Mouse (Mus musculus): ENCODE data around the gene Lfng.

The Lfng gene

DNA sequence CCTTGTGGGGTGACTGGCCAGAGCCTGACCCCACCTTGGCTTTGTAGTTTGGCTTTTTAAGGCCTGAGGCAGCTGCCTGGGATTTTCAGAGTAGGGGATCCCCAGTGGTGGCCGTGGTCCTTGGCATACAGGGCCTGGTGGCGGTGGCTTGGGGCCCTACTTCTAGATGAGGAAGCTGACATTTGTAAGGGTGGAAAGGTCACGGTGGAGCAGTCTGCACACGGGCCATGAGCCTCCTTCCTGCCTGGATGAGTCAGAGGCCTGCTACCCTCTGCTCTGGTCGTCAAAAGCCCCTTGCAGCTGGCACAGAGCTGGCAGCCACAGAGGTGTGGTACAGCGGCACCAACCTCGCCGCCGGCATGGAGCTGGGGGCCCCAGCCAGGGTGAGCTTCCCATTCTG lies 9.6 kb downstream of the Lfng start:
- DNase-seq: no peak

DNA sequence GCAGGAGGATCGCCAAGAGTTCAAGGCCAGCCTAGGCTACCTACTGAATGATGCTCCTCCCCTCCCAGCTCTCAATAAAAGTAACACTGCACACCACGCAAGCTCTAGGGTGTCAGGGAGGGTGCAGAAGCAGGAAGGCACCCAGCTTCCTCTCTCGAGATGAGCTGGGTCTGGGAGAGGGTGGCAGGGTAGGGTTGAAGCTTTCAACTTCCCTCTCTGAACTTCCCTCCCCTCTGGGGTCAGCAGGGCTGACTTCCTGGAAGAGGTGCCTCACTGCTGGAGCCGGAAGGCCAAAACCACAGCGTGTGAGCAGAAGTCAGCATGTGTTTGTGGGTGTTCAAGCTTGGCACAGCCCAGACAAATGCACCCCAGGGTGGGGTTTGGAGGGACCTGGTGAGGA lies 10.6 kb downstream of the Lfng start:
- no peak for DNase-seq

DNA sequence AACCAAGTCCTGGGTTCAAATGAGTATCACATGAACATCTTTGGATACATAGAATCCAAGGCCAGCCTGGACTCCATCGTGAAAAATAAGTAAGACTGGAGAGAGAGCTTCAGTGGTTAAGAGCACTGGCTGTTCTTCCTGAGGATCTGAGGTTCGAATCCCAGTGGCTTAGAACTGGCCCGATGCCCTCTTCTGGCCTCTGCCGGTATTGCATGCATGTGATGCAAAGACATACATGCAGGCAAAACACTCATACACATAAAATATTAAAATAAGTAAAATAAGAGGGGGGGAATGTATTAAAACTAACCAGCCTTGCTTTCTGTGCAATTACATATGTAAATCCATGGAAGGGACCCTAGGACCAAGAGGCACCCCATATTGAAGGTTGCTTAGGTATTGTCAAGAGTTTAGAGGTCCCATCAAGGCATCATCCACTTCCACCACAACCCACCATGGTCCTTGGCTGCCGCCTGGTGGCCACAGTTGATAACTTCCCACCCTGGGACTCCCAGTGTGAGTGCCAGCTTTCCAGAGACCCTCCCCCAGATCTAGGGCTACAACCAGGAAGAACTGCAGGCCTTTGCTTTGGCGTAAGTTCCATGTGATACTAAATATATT lies 12.1 kb downstream of the Lfng start:
- DNase-seq: peak; percentile 79

DNA sequence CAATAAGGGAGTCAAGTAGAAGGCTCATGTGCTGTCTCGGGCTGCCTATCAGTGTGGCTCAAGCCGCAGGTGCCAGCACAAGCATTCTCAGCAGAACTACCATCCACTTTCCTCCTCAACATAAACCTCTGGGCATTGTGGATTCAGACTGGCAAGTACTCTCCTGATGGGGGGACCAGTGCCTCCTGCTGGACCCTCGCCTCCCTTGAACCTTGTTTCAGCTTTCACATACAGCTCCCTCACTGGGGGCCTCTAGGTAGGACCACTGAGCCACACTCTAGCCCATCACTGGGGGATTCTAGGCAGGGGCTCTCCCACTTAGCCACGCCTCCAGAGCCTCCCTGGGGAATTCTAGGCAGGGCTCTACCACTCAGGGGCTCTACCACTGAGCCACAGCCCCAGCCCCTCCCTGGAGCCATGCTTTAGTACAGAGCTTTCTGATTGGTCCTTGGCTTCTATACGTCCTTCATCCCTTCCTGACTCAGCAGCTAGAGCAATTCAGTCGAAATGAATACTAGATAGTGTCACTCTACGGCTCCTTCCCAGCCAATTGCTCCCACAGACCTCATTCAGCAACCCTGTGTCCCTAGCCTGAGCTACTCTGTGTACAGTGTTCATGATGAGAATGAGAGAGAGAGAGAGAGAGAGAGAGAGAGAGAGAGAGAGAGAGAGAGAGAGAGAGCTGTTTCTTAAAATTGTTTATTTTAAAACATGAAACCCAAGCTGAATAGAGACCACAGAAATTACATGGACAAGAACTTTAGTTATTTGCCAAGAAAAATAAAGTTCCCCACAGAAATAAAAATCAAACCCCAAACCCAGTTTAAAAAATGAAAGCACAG lies 13.0 kb downstream of the Lfng start:
- no peak for DNase-seq

DNA sequence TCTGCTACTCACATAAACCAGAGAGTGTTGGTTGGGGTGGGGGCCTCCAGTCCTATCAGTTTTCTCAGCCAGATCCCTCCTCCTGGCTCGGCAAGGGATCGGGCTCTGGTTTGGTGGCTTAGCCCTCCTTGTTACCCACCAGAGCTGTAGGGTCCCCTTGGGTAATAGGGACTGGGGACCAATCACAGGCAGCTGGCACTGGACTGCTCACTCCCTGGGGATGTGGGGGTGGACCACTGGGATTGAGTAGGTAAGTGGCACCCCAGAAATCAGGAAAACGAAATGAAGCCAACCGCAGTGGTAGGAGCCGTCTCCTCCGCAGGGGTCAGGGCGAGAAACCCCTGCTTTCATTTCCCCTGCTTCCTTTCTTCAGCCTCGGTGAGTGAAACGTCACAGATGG lies 14.0 kb downstream of the Lfng start:
- DNase-seq: no peak

DNA sequence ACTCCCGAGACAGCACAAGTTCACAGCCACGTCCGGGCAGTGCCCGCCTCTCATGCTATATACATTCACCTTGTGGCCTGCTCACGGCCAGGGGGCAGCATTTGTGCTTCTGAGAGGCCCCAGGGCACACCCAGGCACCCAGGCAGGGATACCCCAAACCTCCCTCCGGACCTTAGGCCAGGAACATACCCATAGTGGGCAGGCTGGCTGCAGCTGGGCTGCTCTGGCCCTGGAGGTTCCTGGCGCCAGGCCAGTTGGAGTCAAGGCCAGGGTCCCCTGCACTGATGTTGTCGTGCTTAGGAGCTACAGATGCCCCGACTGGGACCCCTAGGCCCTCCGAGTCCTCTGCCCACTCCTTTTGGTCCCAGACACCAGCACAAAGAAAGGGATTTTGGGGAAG lies 14.4 kb downstream of the Lfng start:
- DNase-seq: no peak

DNA sequence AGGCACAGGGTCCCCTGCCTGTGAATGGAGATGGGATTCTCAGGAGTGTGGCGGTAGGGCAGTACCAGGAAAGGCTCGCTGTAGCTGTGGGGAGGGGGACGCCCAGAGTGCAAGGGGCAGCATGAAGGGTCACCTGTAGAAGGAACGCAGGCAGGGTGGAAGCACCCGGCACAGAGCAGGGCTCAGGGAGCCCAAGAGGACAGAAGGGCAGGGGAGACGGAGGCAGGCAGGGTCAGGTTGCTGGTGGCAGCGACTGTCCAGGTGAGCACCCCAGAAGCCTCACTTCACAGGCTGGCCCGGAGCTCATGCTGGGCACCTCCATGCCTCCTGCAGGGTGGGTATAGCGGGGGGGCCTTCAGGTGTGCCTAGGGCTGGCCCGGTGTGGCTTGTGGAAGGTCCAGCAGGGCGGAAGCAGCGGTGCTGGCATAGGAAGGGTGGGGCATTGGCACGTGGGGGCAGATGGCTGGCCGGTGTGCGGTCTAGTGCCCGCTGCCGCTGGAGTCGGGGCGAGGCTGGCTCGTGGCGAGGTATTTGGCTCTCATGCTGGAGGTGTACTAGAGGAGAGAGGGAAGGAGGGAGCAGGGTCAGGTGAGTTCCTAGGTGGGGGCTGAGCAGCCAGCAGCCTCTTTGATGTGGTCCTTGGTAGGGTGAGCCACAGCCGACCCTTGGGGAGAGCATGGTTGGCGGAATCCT lies 16.0 kb downstream of the Lfng start:
- DNase-seq: no peak

DNA sequence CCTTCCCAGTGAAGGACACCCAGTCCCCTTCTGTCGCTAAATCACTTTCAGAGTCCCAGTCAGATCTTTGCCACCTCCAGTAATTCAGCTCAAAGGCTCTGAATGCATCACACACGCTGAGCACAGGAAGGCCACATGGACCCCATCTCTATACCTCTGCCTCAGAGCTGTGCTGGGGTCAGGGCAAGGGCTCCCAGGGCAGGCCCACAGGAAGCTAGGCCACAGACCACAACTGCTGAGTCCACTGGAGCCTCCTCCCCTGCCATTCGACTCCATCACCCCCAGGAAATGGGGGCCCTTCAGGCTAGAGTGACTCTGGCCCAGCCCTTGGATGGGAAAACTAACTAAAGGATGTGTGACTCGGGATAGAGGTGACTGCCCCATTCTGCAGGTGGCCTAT lies 16.7 kb downstream of the Lfng start:
- no peak for DNase-seq

DNA sequence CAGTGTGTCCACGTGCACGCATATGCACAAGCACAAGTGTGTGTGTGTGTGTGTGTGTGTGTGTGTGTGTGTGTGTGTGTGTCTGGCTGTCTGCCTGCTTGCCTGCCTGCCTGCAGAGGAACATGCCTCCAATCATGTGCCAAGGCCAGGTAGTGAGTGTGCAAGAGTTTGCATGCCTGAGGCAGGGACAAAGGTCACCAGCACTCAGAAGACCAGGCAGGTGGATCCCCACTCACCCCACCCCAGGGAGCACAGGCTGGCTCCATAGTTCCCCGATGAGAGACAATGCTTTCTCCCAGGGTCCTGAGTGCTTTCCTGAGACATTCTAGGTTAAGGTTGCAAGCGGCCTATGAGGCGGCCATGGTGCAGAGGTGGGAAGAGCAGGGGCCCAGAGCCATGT lies 17.1 kb downstream of the Lfng start:
- no peak for DNase-seq

DNA sequence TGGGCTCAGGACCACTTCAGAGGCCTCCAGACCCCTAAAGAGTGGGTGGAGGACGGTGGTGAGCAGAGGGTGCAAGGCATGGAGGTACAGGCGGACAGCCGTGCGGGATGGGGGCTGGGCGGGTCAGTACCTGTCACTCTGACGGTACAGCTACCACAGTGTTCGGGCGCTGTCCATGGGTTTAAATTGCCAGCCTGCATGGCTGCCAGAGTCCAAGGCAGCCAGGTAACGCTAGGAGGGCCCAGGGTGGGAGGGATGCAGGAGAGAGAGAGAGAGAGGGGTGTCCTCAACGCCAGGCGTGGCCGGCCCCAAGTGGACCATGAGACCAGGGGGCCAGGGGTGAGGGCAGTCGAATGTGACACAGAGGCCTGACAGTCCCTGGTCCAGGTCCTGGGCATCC lies 17.8 kb downstream of the Lfng start:
- no peak for DNase-seq

DNA sequence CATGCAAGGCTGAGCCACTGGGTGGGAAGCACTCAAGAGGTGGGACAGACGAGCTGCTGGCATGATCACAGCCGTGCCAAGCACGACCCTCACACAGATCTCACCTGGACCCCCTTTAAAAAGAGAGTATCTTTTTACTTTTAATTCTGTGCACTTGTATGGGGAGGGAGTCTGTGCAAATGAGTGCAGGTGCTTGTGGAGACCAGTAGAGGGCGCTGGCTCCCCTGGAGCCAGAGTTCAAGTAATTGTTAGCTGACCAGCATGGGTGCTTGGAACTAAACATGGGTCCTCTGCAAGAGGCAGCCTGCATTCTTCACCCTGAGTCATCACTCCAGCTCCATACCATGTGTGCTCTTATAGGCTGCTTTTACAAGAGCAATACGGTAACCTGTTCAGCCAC lies 20.5 kb downstream of the Lfng start:
- no peak for DNase-seq

DNA sequence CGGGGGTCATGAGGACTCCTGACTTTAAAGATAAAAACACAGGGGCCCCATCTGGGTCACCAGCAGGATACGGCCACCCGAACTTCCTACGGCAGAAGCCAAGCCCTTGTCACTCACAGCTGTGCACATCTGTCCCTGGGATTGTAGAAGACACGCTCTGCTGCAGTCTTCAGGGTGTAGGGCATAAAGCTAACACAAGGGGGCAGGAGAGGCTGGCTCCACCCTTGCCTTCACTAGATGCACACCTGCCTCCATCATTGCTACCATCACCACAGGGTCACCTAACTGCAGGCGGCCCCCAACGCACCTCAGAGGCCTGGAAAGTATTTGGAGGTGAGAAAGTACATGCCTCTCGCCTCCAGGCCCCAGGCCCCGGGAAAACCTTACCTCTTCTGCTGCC lies 21.9 kb downstream of the Lfng start:
- DNase-seq: no peak

DNA sequence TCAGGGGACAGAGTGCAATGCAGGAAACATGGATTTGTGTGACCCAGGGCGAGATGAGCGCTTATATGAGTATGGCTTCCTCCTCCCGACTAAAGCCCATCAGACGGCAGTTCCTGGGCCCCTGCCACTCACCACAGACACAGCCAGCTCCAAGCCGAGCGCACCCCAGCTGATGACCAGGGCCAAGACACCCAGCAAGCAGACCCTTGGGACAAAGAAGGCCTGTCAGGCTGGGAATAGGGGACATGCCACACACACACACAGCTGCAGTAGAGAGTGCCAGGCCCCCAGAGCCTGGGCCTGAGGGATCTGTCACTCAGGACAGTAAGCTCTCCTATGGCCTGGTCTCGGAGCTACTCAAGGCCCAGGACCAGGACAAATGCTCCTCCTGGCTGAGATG lies 26.3 kb downstream of the Lfng start:
- no peak for DNase-seq

DNA sequence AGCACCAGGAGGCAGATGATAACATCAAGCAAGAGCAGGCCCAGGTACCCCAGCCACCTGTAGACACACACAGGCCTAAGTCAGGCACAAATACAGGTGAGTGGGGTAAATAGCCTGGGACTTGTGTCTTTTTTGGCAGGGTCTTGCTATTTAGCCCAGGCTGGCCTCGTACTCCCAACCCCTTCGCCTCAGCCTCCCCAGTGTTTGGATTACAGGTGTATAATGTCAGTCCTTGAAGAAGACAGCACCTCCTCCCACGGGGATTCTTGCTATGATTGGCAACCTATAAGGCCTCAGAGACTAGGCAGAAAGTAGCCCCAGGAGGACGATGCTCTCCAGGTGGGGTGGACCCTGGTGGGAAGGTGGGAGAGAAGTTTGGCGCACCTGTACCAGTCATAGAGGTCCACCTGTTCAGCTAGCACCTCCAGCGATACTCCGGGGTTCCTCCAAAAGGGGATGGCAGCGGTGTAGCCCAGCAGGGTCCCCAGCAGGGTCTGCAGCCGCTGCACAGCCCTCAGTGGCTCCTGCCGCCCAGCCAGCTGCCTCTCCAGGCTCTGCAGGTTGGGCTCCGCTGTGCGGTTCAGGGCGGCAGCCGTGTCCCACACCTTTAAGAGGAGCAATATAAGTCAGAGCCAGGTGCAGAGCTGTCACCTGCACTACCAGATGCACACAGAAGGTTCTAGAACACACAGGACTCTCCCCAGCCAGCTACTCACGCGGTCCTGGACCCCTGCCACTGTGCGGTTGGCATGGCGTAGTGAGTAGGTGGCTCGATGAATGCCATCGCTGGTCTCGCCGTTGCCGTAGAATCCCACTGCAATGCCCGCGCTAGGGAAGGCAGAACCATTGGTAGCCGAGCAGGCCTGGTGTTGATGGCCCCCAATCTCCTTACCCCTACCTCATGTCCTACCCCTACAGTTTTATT lies 27.9 kb downstream of the Lfng start:
- no peak for DNase-seq

DNA sequence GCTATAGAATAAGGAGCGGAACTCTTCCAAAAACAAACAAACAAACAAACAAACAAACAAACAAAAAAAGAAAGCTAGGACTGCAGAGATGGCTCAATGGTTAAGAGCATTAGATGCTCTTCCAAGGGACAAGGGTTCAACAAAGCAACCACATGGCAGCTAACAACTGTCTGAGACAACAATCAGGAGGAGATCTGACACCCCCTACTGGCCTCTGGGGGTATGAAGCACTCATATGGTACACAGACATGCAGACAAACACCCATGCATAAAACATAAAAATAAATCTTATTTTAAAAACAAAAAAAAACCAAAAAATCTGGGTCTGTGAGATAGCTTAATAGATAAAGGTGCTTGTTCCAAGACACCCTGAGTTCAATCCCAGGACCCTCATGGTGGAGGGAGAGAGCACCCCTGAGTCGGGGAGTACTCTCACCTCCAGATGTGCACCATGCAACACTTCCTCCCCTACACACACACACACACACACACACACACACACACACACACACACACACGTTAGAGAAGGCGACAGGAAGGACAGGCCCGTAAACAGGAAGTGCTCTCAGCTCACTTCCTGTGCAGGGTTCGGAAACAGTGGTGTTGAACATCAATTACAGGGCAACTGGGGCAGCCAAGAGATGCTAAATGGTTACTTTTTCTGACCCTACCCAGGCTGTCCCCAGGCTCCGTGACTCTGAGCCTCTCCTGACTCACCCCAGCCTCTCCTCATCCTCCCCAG lies 29.4 kb downstream of the Lfng start:
- peak; percentile 33 for DNase-seq

DNA sequence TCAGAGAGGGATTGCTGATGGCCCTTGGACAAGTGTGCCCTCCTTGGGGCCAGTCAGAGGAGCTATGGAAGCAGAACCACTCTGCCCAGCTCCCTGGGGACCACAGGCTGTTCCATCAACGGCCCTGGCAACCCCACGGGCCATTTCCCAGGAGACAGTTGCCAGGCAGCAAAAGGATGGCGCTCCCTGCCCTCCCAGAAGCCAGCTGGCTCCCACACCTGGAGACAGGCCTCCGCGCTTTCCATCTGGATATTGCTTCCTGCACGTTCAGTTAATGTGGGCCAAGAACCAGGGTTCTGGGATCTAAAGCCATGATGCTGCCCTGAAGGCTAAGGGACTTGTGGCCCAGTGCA lies 29.9 kb downstream of the Lfng start:
- no peak for DNase-seq

DNA sequence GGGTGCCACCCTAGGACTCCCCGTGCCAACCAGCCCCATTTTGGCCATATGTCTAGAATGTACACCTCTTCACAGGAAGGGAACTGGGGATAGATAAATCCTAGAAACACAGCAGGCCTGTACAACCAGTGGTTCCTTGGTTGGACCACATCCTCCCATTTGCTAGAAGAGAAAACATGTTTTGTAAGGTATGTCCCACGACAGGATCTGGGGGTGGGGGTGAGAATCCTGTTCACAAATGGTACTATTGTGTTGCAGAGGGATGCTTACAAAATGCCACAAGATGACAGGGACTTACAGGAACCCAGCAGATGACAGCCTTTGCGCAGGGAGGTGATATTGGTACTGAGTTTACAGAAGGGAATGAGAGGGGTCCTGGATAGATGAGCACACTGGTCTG lies 30.9 kb downstream of the Lfng start:
- no peak for DNase-seq

DNA sequence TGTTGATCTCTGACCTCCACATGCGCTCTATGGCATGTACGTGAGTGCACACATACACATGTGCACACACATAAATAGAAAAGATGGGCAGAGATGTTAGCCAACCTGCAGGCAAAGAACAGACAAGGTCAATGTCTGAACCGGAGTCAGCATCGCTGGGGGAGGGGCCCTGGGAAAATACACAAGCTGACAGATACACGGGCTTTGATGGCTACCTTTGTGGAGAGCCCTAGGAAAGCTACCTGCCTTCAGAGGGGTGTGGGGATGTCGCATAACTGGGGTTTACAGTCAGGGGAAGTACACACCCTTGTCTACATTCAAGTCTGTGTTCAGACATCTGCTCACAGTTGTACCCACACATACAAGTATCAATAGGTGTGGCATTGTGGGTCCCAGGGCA lies 31.4 kb downstream of the Lfng start:
- DNase-seq: no peak

DNA sequence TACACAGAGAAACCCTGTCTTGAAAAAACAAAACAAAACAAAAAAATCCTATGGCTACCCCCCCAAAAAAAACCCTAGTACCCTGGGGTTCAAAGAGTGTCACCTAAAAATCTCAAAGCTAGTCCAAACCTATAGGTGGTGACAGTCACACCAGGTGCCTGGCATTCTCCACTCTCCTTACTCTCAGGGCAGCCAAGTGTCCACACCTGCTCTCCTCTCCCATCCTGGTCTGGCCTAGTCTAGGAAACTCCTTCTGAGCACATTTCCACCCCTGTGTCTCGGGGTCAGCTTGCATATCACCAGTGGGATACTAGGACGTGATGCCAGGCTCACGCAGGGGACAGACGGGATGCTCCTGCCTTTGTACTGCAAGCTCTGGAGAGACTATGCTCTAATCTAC lies 32.2 kb downstream of the Lfng start:
- DNase-seq: no peak

DNA sequence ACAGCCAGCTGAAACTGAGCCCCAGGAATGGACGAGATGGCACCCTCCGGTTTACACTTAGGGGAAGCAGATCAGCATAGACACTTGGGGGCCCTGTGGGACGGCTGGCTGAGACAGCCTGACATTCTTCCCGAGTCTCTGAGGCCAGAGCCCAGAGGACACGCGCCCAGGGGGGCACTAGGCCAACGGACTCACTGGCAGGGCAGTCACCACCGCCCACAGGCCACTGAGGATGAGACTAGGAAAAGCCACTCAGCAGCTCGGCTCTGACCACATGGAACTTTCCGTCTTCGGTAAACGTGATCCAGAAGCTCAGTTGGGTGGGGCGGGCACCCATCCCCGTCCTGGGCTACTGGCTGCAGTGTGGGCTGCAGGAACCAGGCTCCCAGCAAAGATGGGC lies 32.8 kb downstream of the Lfng start:
- DNase-seq: no peak

DNA sequence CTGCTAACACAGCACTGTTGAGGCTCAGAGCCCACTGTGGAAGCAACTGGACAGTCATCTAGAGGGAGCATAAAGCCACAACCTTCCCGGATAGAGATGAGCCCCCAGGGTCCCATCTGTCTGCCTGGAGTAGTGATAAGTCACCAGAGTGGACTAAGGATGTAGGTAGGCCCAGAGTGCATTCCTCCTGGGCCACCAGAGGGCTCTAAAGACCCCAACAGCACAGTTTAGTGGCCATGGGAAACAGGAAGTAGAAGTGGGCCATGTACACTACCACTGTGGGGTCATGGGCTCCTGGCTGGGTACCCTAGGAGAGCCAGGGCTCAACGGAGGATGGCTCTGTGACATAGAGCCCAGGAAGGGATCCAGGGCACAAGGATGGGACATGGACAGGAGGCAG lies 33.7 kb downstream of the Lfng start:
- DNase-seq: no peak

DNA sequence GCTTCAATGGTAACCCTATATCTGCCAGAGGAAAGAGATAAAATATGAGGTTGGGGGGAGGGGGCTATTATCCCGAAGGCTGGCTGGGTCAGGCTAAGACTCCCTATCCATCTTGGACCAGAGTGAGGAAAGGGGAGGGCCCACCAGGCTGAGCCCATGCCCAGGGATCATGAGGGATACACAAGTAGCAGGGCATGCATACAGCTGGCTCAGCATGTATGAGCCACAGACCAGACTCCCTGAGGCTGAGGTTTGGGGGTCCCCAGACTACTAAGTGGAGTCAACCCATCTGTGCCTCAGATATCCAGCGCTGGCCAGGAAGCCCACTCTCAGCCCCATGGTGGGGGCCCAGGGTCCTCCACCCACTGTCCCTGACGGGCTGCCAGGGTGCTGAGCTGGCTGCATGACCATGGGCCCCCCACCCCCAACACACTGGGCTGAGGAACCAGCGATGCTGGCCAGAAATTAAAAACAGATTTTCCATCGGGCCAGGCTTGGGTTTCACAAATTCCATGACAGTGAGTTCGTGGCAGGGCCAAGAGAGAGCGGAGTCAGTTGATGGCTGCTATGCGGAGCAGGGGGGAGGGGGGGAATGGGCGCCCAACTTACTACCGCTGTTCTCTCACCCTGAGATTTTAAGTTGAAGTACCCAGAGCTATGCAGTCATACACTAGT lies 34.3 kb downstream of the Lfng start:
- no peak for DNase-seq
